ENCODE assay signal across 9 mouse cellular contexts in the genomic region with DNA sequence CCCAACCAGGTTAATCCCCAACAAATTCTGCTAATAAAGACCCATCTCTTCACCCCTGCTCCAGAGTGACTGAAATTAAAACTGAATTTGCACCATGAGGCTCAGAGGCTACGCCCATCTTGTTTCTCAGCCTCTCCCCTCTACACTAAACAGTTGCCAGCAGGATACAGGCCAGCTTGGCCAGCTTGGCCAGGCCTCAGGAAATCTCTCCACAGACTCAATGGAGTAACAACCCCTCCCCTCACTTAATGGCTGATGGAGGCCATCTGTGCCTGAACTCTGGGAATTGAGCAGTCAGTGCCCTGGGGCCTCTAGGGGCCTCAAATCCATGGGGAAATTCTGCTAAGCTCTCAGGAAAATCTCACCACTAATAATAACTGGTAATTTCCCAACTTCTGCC.
DNase-seq lines count a peak whose midpoint lies in the region; ATAC-seq and TF ChIP-seq lines count a peak whose summit lies in the region.
"Had no signal": no experiment of that assay in that cellular context is flagged by ENCODE, and none has a peak within 500 bp of the region (broad histone marks: within the 10 kb centered on the region; RNA-seq: fewer than 3 reads in every experiment).

No protein-coding gene starts in this region.

- TF ChIP-seq EP300 in lung, postnatal 0 days (IDR thresholded peaks at IDR 0.05): no peak

- peak; percentile 5 for DNase-seq in adipocyte (ENCODE audit: low spot score)
- peak; percentile 62 for DNase-seq in embryonic facial prominence, embryonic 11.5 days (ENCODE audit: low spot score)
- peak; percentile 86 for DNase-seq in lung, postnatal 0 days (ENCODE audit: low spot score)
- peak; percentile 58 to 81 for DNase-seq in urinary bladder, postnatal 36 days (ENCODE audit: low spot score in 2 of 2)
- DNase-seq in thymus, postnatal 14 days: no peak

- H3K4me1 ChIP-seq in forebrain, embryonic 15.5 days: peaks cover 8% of the 10 kb centered on the region; the same call in 1 of the 2 replicates
- peaks cover 5% of the 10 kb centered on the region; the same call in 1 of the 2 replicates for H3K4me1 ChIP-seq in forebrain, embryonic 12.5 days
- no peaks in the 10 kb centered on the region for H3K4me1 ChIP-seq in embryonic facial prominence, embryonic 11.5 days (ENCODE audit: control insufficient read depth, insufficient read depth, low read length)
- H3K4me1 ChIP-seq in intestine, embryonic 16.5 days (ENCODE audit: control insufficient read depth, insufficient read depth, low read length): peaks cover 3% of the 10 kb centered on the region
- H3K4me1 ChIP-seq in lung, postnatal 0 days (ENCODE audit: insufficient read depth, low read depth, low read length): no peaks in the 10 kb centered on the region
- H3K4me1 ChIP-seq: liver, embryonic 15.5 days had no signal

- H3K27me3 ChIP-seq in forebrain, embryonic 15.5 days: no peaks in the 10 kb centered on the region
- no peaks in the 10 kb centered on the region for H3K27me3 ChIP-seq in forebrain, embryonic 12.5 days
- no peaks in the 10 kb centered on the region for H3K27me3 ChIP-seq in embryonic facial prominence, embryonic 11.5 days (ENCODE audit: control insufficient read depth, insufficient read depth, low read length)
- H3K27me3 ChIP-seq in intestine, embryonic 16.5 days (replicated peaks; ENCODE audit: control insufficient read depth, insufficient read depth, low read length): no peaks in the 10 kb centered on the region
- no peaks in the 10 kb centered on the region for H3K27me3 ChIP-seq in lung, postnatal 0 days (replicated peaks; ENCODE audit: insufficient read depth, low read length)
- H3K27me3 ChIP-seq: liver, embryonic 15.5 days had no signal

- no peaks in the 10 kb centered on the region for H3K36me3 ChIP-seq in forebrain, embryonic 15.5 days
- H3K36me3 ChIP-seq in forebrain, embryonic 12.5 days (replicated peaks): no peaks in the 10 kb centered on the region
- H3K36me3 ChIP-seq in embryonic facial prominence, embryonic 11.5 days (replicated peaks; ENCODE audit: control insufficient read depth, insufficient read depth, low read depth, low read length): no peaks in the 10 kb centered on the region
- H3K36me3 ChIP-seq in intestine, embryonic 16.5 days (ENCODE audit: control insufficient read depth, insufficient read depth, low read length): no peaks in the 10 kb centered on the region
- H3K36me3 ChIP-seq in lung, postnatal 0 days (ENCODE audit: insufficient read depth, low read length): no peaks in the 10 kb centered on the region
- H3K36me3 ChIP-seq: liver, embryonic 15.5 days had no signal

- WGBS in forebrain, embryonic 15.5 days: 33% methylated on average over 1 of the region's 1 CpGs
- WGBS in forebrain, embryonic 12.5 days: 79% methylated on average over 1 of the region's 1 CpGs
- 50% methylated on average over 1 of the region's 1 CpGs for WGBS in embryonic facial prominence, embryonic 11.5 days
- WGBS in intestine, embryonic 16.5 days: 57% methylated on average over 1 of the region's 1 CpGs
- 46% methylated on average over 1 of the region's 1 CpGs for WGBS in lung, postnatal 0 days

- H3K4me3 ChIP-seq in forebrain, embryonic 15.5 days: no peak overlapping the region
- H3K4me3 ChIP-seq in forebrain, embryonic 12.5 days (replicated peaks): no peak overlapping the region
- H3K4me3 ChIP-seq in embryonic facial prominence, embryonic 11.5 days (ENCODE audit: low read depth, low read length): no peak overlapping the region
- no peak overlapping the region for H3K4me3 ChIP-seq in intestine, embryonic 16.5 days (ENCODE audit: low read length)
- no peak overlapping the region for H3K4me3 ChIP-seq in lung, postnatal 0 days (ENCODE audit: low read depth, low read length)
- H3K4me3 ChIP-seq: liver, embryonic 15.5 days had no signal

- no peak overlapping the region for H3K27ac ChIP-seq in forebrain, embryonic 15.5 days (replicated peaks)
- no peak overlapping the region for H3K27ac ChIP-seq in forebrain, embryonic 12.5 days
- no peak overlapping the region for H3K27ac ChIP-seq in embryonic facial prominence, embryonic 11.5 days (replicated peaks; ENCODE audit: low read depth, low read length)
- H3K27ac ChIP-seq in intestine, embryonic 16.5 days (ENCODE audit: low read length): peak overlapping the region; percentile 31; the same call in 1 of the 2 replicates
- H3K27ac ChIP-seq in lung, postnatal 0 days (ENCODE audit: low read length): no peak overlapping the region
- H3K27ac ChIP-seq: liver, embryonic 15.5 days had no signal

- peak; percentile 92 for ATAC-seq in forebrain, embryonic 15.5 days (replicated peaks)
- no peak for ATAC-seq in forebrain, embryonic 12.5 days (ENCODE audit: low FRiP score)
- peak; percentile 62 for ATAC-seq in embryonic facial prominence, embryonic 11.5 days (replicated peaks; ENCODE audit: insufficient number of reproducible peaks, low FRiP score, low TSS enrichment, low read depth)
- peak; percentile 88 for ATAC-seq in intestine, embryonic 16.5 days
- peak; percentile 93 for ATAC-seq in lung, postnatal 0 days

- peak; percentile 7; the same call in 1 of the 2 replicates for TF ChIP-seq CTCF in lung, postnatal 0 days (IDR thresholded peaks at IDR 0.05)

- H3K9ac ChIP-seq in forebrain, embryonic 15.5 days (replicated peaks): no peak overlapping the region
- no peak overlapping the region for H3K9ac ChIP-seq in forebrain, embryonic 12.5 days
- no peak overlapping the region for H3K9ac ChIP-seq in embryonic facial prominence, embryonic 11.5 days (replicated peaks; ENCODE audit: low read length)
- no peak overlapping the region for H3K9ac ChIP-seq in intestine, embryonic 16.5 days (ENCODE audit: low read depth, low read length)
- no peak overlapping the region for H3K9ac ChIP-seq in lung, postnatal 0 days (replicated peaks; ENCODE audit: low read depth)
- H3K9ac ChIP-seq: liver, embryonic 15.5 days had no signal

- H3K9me3 ChIP-seq in forebrain, embryonic 15.5 days: no peaks in the 10 kb centered on the region
- no peaks in the 10 kb centered on the region for H3K9me3 ChIP-seq in forebrain, embryonic 12.5 days
- no peaks in the 10 kb centered on the region for H3K9me3 ChIP-seq in embryonic facial prominence, embryonic 11.5 days (replicated peaks; ENCODE audit: control insufficient read depth, low read length)
- no peaks in the 10 kb centered on the region for H3K9me3 ChIP-seq in intestine, embryonic 16.5 days (ENCODE audit: control insufficient read depth, low read length)
- no peaks in the 10 kb centered on the region for H3K9me3 ChIP-seq in lung, postnatal 0 days (ENCODE audit: low read length)
- H3K9me3 ChIP-seq: liver, embryonic 15.5 days had no signal

- no peak overlapping the region for H3K4me2 ChIP-seq in forebrain, embryonic 15.5 days (replicated peaks)
- no peak overlapping the region for H3K4me2 ChIP-seq in forebrain, embryonic 12.5 days
- H3K4me2 ChIP-seq in embryonic facial prominence, embryonic 11.5 days (ENCODE audit: low read depth, low read length): no peak overlapping the region
- no peak overlapping the region for H3K4me2 ChIP-seq in intestine, embryonic 16.5 days (ENCODE audit: low read depth, low read length)
- no peak overlapping the region for H3K4me2 ChIP-seq in lung, postnatal 0 days (replicated peaks; ENCODE audit: low read depth, low read length)
- H3K4me2 ChIP-seq: liver, embryonic 15.5 days had no signal
